Mouse (Mus musculus) MEL (cell line): ENCODE data around the gene Cbln4.

Experiments used
- CTCF ChIP-seq, 3 experiments: IDR thresholded peaks in 2 of 3; conservative IDR thresholded peaks in 1 of 3; 2 replicates each; pipeline ENCODE4 v1.5.1; 2011 to 2012; ENCODE audit warnings: low read length in 3 of 3, low read depth in 2 of 3, mild to moderate bottlenecking in 2 of 3, improper control_type of control experiment in 1 of 3, inconsistent platforms in 1 of 3, mixed read lengths in 1 of 3, moderate library complexity in 1 of 3; ENCODE audit not compliant: control insufficient read depth in 1 of 3, insufficient read depth in 1 of 3, poor library complexity in 1 of 3, severe bottlenecking in 1 of 3
- E2F4 ChIP-seq: IDR thresholded peaks from 2 replicates; pipeline ENCODE4 v1.6.1; 2011; ENCODE audit warnings: low read depth, low read length, improper control_type of control experiment, borderline replicate concordance
- MXI1 ChIP-seq: IDR thresholded peaks from 2 replicates; pipeline ENCODE4 v1.6.1; 2011; ENCODE audit warnings: mild to moderate bottlenecking, low read depth, low read length, improper control_type of control experiment
- TAL1 ChIP-seq: IDR thresholded peaks from 2 replicates; pipeline ENCODE4 v1.6.1; 2012; ENCODE audit warnings: mild to moderate bottlenecking, inconsistent platforms, low read length, moderate library complexity, mixed read lengths
- USF1 ChIP-seq: IDR thresholded peaks from 2 replicates; pipeline ENCODE4 v1.6.1; 2014; ENCODE audit warnings: low read depth, mild to moderate bottlenecking, inconsistent platforms, low read length, improper control_type of control experiment, moderate library complexity

- TF ChIP-seq CTCF (IDR thresholded peaks at IDR 0.05 in 2 of 3, conservative IDR thresholded peaks at IDR 0.05 in 1 of 3; ENCODE audit: control insufficient read depth in 1 of 3, insufficient read depth in 1 of 3, low read depth in 2 of 3, low read length in 3 of 3, poor library complexity in 1 of 3, severe bottlenecking in 1 of 3) (no peak), TAL1 (no peak), USF1 (no peak), MXI1 (no peak), E2F4 (no peak)
These were observed 48.4 kb downstream of the Cbln4 start for GRCm38 (mm10) chr2:171994861-171995260.
